Mouse (Mus musculus): ENCODE data around the gene Tmtc1. TPM values are rescaled to one million over a fixed set of nuclear protein-coding genes. Genes with fewer than 3 reads are reported as not detected.

Tmtc1 gene
- polyA plus RNA-seq, 1 experiment from 2014 or later: 2.4 TPM

Other genes with a start within 250 kb of the Tmtc1 start
- gene Ergic2, start 232.0 kb downstream of the Tmtc1 start, polyA plus RNA-seq (2016; fragmentation: Nextera tagmentation; extraction: Ambion mirVana): 211 and 222 TPM in 2 replicates

Data from midbrain, embryonic 12.5 days (tissue).